Comparison of ENCODE assay signal across 8 mouse cellular contexts in the genomic region with DNA sequence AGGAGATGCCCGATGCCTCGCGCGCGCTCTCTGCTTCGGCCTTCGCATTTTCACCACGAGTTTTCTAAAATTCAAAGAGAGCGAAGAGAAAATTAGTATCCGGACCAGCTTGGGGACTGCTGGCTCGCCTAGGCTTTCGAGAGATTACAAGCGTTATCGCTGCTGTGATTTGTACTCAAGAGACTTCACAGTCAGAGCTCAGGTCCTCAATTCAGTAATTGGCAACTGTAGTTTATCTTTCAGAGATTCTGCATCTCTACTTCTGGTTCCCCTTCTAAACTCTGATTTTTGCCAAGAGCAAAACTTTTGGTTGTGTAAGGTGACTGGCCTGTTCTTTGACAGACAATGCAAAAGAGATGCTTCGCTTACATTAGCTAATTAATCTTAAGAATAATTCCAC. TPM values are rescaled to one million over a fixed set of nuclear protein-coding genes. Genes with fewer than 3 reads are reported as not detected.
A peak's percentile ranks its signal among the peaks of the same experiment; 100 is the strongest.
DNase-seq lines count a peak whose midpoint lies in the region; ATAC-seq and TF ChIP-seq lines count a peak whose summit lies in the region.

No protein-coding gene starts in this region.

- TF ChIP-seq EP300 in ES-Bruce4 (IDR thresholded peaks at IDR 0.05; ENCODE audit: insufficient read depth, low read depth, low read length): no peak

- TF ChIP-seq POLR2A in ES-Bruce4 (IDR thresholded peaks at IDR 0.05; ENCODE audit: insufficient read depth, low read length): no peak

- H3K27ac ChIP-seq in heart, embryonic 10.5 days: peak overlapping the region; percentile 97
- H3K27ac ChIP-seq in ES-Bruce4 (ENCODE audit: insufficient read depth, low read length): no peak overlapping the region

- no peak for DNase-seq in heart, embryonic 10.5 days (ENCODE audit: low spot score)
- no peak for DNase-seq in heart, adult 18-20 months
- DNase-seq in adrenal gland, adult 18-20 months (ENCODE audit: low spot score in 2 of 2): no peak
- DNase-seq in embryo, embryonic 11 days: no peak
- DNase-seq in embryo, embryonic 10 days (ENCODE audit: low spot score): no peak

- ATAC-seq in granulocyte monocyte progenitor cell, adult 5-6 weeks (replicated peaks; ENCODE audit: poor library complexity, severe bottlenecking): 0 out of 2 replicates have a peak, but pooled peaks have one; percentile 1
- ATAC-seq in megakaryocyte, adult 5-6 weeks (ENCODE audit: poor library complexity, severe bottlenecking): peak; percentile 9

- WGBS in heart, embryonic 10.5 days: 5% methylated on average over 15 of the region's 15 CpGs

- no peaks in the 10 kb centered on the region for H3K9me3 ChIP-seq in heart, embryonic 10.5 days
- no peaks in the 10 kb centered on the region for H3K9me3 ChIP-seq in ES-Bruce4 (replicated peaks; ENCODE audit: control insufficient read depth, insufficient read depth, low read length, poor library complexity, severe bottlenecking)

- H3K4me3 ChIP-seq in heart, embryonic 10.5 days: peak overlapping the region; percentile 76
- H3K4me3 ChIP-seq in ES-Bruce4 (ENCODE audit: low read depth, low read length): peak overlapping the region; percentile 88

- H3K4me1 ChIP-seq in heart, embryonic 10.5 days: peaks cover 7% of the 10 kb centered on the region; the same call in 1 of the 2 replicates
- no peaks in the 10 kb centered on the region for H3K4me1 ChIP-seq in ES-Bruce4 (ENCODE audit: control insufficient read depth, insufficient read depth, low read length)

- no peak for TF ChIP-seq CTCF in ES-Bruce4 (IDR thresholded peaks at IDR 0.05; ENCODE audit: low read depth, low read length)

- H3K36me3 ChIP-seq in heart, embryonic 10.5 days: 0 out of 2 replicates have a peak, but pooled peaks cover 4% of the 10 kb centered on the region
- no peaks in the 10 kb centered on the region for H3K36me3 ChIP-seq in ES-Bruce4 (ENCODE audit: control insufficient read depth, insufficient read depth, low read length, poor library complexity, severe bottlenecking)

- peak overlapping the region; percentile 58 for H3K9ac ChIP-seq in ES-Bruce4 (ENCODE audit: low read depth, poor library complexity, severe bottlenecking)

- H3K27me3 ChIP-seq in heart, embryonic 10.5 days (ENCODE audit: insufficient read depth, poor library complexity, severe bottlenecking): no peaks in the 10 kb centered on the region
- H3K27me3 ChIP-seq in ES-Bruce4 (ENCODE audit: control insufficient read depth, insufficient read depth, low read length, poor library complexity, severe bottlenecking): no peaks in the 10 kb centered on the region; the same call in 1 of the 2 replicates

RNA-seq across cellular contexts. Expression of a gene that starts 0.6 kb away (rescaled TPM):
- 10.0 and 10.1 TPM in 2 replicates for polyA plus RNA-seq in heart, embryonic 10.5 days (2016; fragmentation: Nextera tagmentation; extraction: Ambion mirVana)
- total RNA-seq in heart, adult 18-20 months (2021): 10 to 100 TPM; 13.7 to 14.9 TPM
- polyA plus RNA-seq in ES-Bruce4 (2011; ENCODE audit: insufficient read depth, insufficient read length, low read depth, missing spikeins): 15.1 and 18.9 TPM in 2 replicates
- total RNA-seq in granulocyte monocyte progenitor cell, adult 5-6 weeks (2014; fragmentation: Nextera tagmentation): 2.7 and 7.9 TPM in 2 replicates
- 4.2 and 5.8 TPM in 2 replicates for total RNA-seq in granulocyte monocyte progenitor cell, adult 5-6 weeks (2017)
- total RNA-seq in megakaryocyte, adult 5-6 weeks (2015): 11.5 and 13.0 TPM in 2 replicates
- total RNA-seq in megakaryocyte, adult 5-6 weeks (2017): 10.9 and 14.7 TPM in 2 replicates
- 10 to 100 TPM; 24.1 to 25.4 TPM for total RNA-seq in adrenal gland, adult 18-20 months (2021)

RNA-seq across cellular contexts. Expression of a gene that starts 44.7 kb away (rescaled TPM):
- polyA plus RNA-seq in heart, embryonic 10.5 days (2016; fragmentation: Nextera tagmentation; extraction: Ambion mirVana): not detected in 2 replicates
- not detected for total RNA-seq in heart, adult 18-20 months (2021)
- not detected in 2 replicates for polyA plus RNA-seq in ES-Bruce4 (2011; ENCODE audit: insufficient read depth, insufficient read length, low read depth, missing spikeins)
- total RNA-seq in granulocyte monocyte progenitor cell, adult 5-6 weeks (2014; fragmentation: Nextera tagmentation): not detected in 2 replicates
- not detected in 2 replicates for total RNA-seq in granulocyte monocyte progenitor cell, adult 5-6 weeks (2017)
- total RNA-seq in megakaryocyte, adult 5-6 weeks (2015): not detected in 2 replicates
- total RNA-seq in megakaryocyte, adult 5-6 weeks (2017): 0.18 TPM in 1 of 2 replicates, not detected in the other
- not detected for total RNA-seq in adrenal gland, adult 18-20 months (2021)

RNA-seq across cellular contexts. Expression of a gene that starts 47.4 kb away (rescaled TPM):
- not detected in 2 replicates for polyA plus RNA-seq in heart, embryonic 10.5 days (2016; fragmentation: Nextera tagmentation; extraction: Ambion mirVana)
- 1 to 10 TPM; 1.3 to 1.5 TPM for total RNA-seq in heart, adult 18-20 months (2021)
- polyA plus RNA-seq in ES-Bruce4 (2011; ENCODE audit: insufficient read depth, insufficient read length, low read depth, missing spikeins): 0.67 and 1.7 TPM in 2 replicates
- total RNA-seq in granulocyte monocyte progenitor cell, adult 5-6 weeks (2014; fragmentation: Nextera tagmentation): 4.8 and 5.5 TPM in 2 replicates
- total RNA-seq in granulocyte monocyte progenitor cell, adult 5-6 weeks (2017): 6.0 and 8.2 TPM in 2 replicates
- 11.6 and 12.7 TPM in 2 replicates for total RNA-seq in megakaryocyte, adult 5-6 weeks (2015)
- total RNA-seq in megakaryocyte, adult 5-6 weeks (2017): 7.7 and 12.7 TPM in 2 replicates
- 1 to 10 TPM; 3.7 to 6.9 TPM for total RNA-seq in adrenal gland, adult 18-20 months (2021)
